Mouse (Mus musculus): ENCODE measurements at regions not wholly inside any gene's neighbourhood (a gene's known extent, or its start where the extent isn't known, plus 50 kb on each side); places are given as distances from the start of the nearest gene placed in this dataset.

DNA sequence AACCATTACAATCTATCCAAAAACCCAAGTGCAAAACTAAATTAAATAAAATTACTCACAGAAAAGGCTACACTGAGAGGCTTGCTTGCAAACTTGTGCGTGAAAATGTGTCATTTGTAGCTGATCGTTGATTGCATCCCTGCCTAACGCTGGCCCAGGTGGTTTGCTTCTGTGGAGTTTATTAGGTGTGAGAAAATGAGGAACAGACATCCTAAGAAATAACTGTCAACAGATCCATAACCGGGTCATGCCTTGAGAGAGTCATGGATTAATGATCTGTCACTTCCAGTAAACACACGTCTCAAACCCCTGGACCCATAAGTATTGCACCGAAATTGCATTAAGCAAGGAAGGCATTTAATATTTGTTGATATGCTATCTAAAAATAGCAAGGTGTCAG, 73.4 kb upstream of the Tmem18 start:
- no peak for DNase-seq (ENCODE audit: low spot score)

DNA sequence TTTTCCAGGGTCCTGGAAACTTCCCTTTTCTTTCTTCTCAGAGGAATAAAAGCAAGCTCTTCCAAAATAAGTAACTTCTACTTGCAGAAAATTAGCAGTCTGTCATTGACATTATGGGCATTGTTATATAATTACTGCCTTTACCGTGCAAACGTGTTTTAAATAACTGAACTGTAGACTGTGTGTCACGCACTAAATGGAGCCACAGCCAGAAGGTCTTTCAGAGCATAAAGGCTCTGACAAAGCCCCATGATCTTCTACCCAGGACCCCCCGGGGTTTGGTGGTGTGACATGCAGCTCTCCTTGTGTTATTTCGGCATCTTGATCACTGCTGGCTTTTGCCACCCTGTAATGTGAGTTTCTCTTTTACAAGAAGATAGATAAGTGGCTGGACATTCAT, 100.9 kb upstream of the Tmem18 start:
- DNase-seq (ENCODE audit: low spot score) = no peak

DNA sequence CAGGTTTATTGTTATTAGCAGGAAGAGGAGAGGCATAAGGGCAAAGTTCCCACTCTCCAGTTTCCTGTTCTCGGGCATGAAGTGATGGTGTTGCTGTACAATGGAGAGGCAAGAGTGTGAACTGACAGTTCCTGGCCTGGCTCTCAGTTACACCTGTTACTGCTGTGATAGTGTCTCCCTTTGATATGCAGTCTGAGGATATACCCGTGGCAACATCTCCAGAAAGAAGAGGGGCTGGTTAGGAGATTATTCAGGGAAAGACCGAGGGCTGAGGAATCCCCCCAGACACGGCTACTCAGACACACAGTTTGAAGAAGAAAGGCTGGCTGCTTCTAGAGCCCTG, 100.3 kb upstream of the Sntg2 start:
- DNase-seq (ENCODE audit: low spot score) = no peak

GRCm38 (mm10) chr12:30472743-30473472, 99.7 kb upstream of the Sntg2 start:
- DNase-seq (ENCODE audit: low spot score) = no peak

- DNase-seq (ENCODE audit: low spot score) = no peak
Observed at GRCm38 (mm10) chr12:30467186-30467585, 94.0 kb upstream of the Sntg2 start.

DNA sequence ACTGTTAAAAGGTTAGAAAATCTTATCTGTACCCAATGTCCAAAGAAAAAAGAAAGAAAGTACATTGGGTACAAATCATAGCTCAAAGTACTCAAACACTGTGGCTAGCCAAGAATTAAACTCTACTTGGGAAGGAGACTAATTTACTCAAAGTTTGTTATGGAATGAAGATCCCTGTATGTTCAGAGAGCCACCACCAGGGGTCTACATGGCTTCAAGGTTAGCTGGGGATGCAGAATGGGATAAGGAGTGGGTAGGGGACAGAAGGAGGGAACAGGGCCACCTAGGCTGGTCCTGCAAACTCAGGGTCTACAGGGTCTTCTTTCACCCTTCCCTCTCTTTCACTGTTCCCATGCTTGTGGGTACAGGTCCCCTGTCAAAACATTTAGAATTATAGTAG, 77.4 kb upstream of the Sntg2 start:
- DNase-seq (ENCODE audit: low spot score) = no peak

GRCm38 (mm10) chr12:30434892-30435291, 61.7 kb upstream of the Sntg2 start:
- peak; percentile 7 for DNase-seq (ENCODE audit: low spot score)

GRCm38 (mm10) chr12:30432861-30433260, 59.7 kb upstream of the Sntg2 start:
- DNase-seq (ENCODE audit: low spot score) = no peak

- no peak for DNase-seq (ENCODE audit: low spot score)
Observed at GRCm38 (mm10) chr12:30430641-30431040, 57.5 kb upstream of the Sntg2 start.

GRCm38 (mm10) chr12:30425301-30425700, 52.1 kb upstream of the Sntg2 start:
- no peak for DNase-seq (ENCODE audit: low spot score)
